Mouse (Mus musculus) limb, embryonic 14.5 days (tissue): ENCODE results near the gene Atg2a. TPM values are rescaled to one million over a fixed set of nuclear protein-coding genes. Genes with fewer than 3 reads are reported as not detected.
"Not testable (repeated sequence)": the region's sequence is repeated elsewhere in the genome, so short reads cannot be mapped to it uniquely, and the experiment has no call there.

Source experiments
- ATAC-seq: fragments of 200-750 bp; cut with Nextera tagmentation; 2 replicates; pipeline ENCODE4 v1.8.0; 2017; ENCODE audit warnings: low read depth, moderate number of reproducible peaks, moderate TSS enrichment; ENCODE audit not compliant: low FRiP score
- DNase-seq: peaks from one replicate; pipeline ENCODE4 v3.0.0-alpha.2; 2015; ENCODE audit warnings: low spot score
- H3K27ac ChIP-seq: fragments of 300-500 bp; sonication (generic); replicated peaks from 2 replicates; pipeline ENCODE4 v1.5.1; 2014; ENCODE audit warnings: low read depth, mild to moderate bottlenecking, low read length, moderate library complexity, mixed read lengths
- H3K27me3 ChIP-seq: fragments of 300-500 bp; sonication (generic); 2 replicates; pipeline ENCODE4 v1.6.1; 2014; ENCODE audit warnings: low read length, mixed read lengths; ENCODE audit not compliant: control insufficient read depth, insufficient read depth
- H3K36me3 ChIP-seq: fragments of 300-500 bp; sonication (generic); 2 replicates; pipeline ENCODE4 v1.6.1; 2014; ENCODE audit warnings: mild to moderate bottlenecking, low read length, moderate library complexity, mixed read lengths; ENCODE audit not compliant: control insufficient read depth, insufficient read depth
- H3K4me1 ChIP-seq: fragments of 300-500 bp; sonication (generic); 2 replicates; pipeline ENCODE4 v1.6.1; 2014; ENCODE audit warnings: antibody characterized with exemption, low read length, mixed read lengths; ENCODE audit not compliant: control insufficient read depth, insufficient read depth
- H3K4me2 ChIP-seq: fragments of 300-500 bp; sonication (generic); replicated peaks from 2 replicates; pipeline ENCODE4 v1.6.1; 2014; ENCODE audit warnings: low read depth, mild to moderate bottlenecking, low read length, moderate library complexity; ENCODE audit not compliant: severe bottlenecking
- H3K4me3 ChIP-seq: fragments of 300-500 bp; sonication (generic); replicated peaks from 2 replicates; pipeline ENCODE4 v1.5.1; 2014; ENCODE audit warnings: low read length
- H3K9ac ChIP-seq: fragments of 300-500 bp; sonication (generic); 2 replicates; pipeline ENCODE4 v1.6.1; 2014; ENCODE audit warnings: mild to moderate bottlenecking, low read depth, low read length, moderate library complexity; ENCODE audit not compliant: severe bottlenecking
- H3K9me3 ChIP-seq: fragments of 300-500 bp; sonication (generic); 2 replicates; pipeline ENCODE4 v1.6.1; 2016; ENCODE audit warnings: low read length; ENCODE audit not compliant: control insufficient read depth
- POLR2A ChIP-seq: fragments of 200-500 bp; IDR thresholded peaks from 2 replicates; pipeline ENCODE4 v1.8.0; 2012; ENCODE audit warnings: inconsistent platforms, mild to moderate bottlenecking, moderate library complexity, borderline replicate concordance; ENCODE audit not compliant: insufficient read depth, insufficient read length; ENCODE audit errors: extremely low read depth
- WGBS: fragments of 180-500 bp; shearing (Covaris S2); extraction: QIAGEN DNeasy Blood & Tissue Kit; methylation state at CpG from one replicate; pipeline ENCODE4 v1.1.7; 2014; 5-methylcytosine and 5-hydroxymethylcytosine counted together
- microRNA counts: library from miRNA; unstranded; fragments of <30 nt; microRNA quantifications from one replicate; lab custom pipeline; 2016
- microRNA-seq: library from miRNA; unstranded; fragments of <30 nt; microRNA quantifications from one replicate; pipeline ENCODE4, GENCODE M21; 2016
- polyA plus RNA-seq, 2 experiments: library from polyadenylated mRNA; depleted of rRNA in 1 of 2; stranded (reverse) in 1 of 2; unstranded in 1 of 2; fragments of >200 nt; fragmentation: Nextera tagmentation in 1 of 2; extraction: Ambion mirVana in 1 of 2; gene quantifications; 2 replicates each; pipeline versions ENCODE4 v1.2.1 to v1.2.3; 2012 to 2014

Gene Atg2a
- polyA plus RNA-seq, 2 experiments, result 10.6 to 18.3 TPM

DNA sequence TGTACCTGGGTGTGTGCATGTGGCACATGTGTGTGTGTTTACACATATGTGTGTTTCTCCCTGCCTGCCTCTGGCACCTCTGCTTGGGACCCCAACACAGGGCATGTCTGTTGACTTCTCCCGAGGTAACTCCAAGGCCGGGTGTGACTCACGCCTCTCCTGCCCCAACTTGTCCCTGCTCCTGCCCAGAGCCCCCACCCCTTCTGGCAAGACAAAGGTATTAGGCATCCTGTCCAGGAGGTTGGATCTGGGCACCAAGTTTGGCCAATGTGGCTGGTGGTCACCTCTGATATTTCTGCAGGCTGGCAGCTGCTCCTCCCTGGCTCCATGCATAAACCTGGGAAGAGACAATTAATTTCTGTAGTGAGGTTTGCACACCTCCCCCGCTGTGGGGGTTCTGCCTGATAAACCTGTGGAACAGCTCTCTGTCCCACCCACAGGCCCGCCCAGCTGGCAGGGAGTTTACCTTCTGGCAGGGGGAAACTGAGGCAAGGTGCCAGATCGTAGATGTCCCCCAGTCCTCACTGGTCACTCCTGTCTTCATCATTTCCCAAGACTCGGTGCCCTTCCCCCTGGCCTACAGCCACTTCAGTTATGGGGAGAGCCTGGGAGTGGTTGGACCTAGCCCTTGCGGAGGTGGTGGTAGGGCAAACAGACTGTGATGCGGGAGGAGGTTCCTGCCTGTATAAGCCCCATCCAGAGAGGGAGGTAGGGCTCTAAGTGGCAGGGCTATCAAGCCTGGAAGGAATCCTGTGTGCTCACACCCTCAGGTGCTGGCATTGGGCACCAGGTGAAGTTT lies 66.5 kb downstream of the Atg2a start:
- H3K27me3 ChIP-seq, result no peaks in the 10 kb centered on the region
- 77% methylated on average over 9 of the region's 9 CpGs for WGBS
- no peak overlapping the region for H3K27ac ChIP-seq
- H3K9me3 ChIP-seq, result no peaks in the 10 kb centered on the region
- no peak for TF ChIP-seq POLR2A
- ATAC-seq, result no peak
- DNase-seq, result no peak
- peak overlapping the region; percentile 56; the same call in 1 of the 2 replicates for H3K4me2 ChIP-seq
- no peak overlapping the region for H3K9ac ChIP-seq
- H3K4me1 ChIP-seq, result peaks cover 4% of the 10 kb centered on the region; the same call in 1 of the 2 replicates
- H3K36me3 ChIP-seq, result peaks cover 17% of the 10 kb centered on the region
- H3K4me3 ChIP-seq, result peak overlapping the region; percentile 61; the same call in 1 of the 2 replicates

- H3K4me3 ChIP-seq, result no peak overlapping the region
- WGBS, result 90% methylated on average over 5 of the region's 5 CpGs
Observed at GRCm38 (mm10) chr19:6310181-6310580, 68.7 kb downstream of the Atg2a start.

GRCm38 (mm10) chr19:6311783-6312182 lies 70.3 kb downstream of the Atg2a start:
- H3K27ac ChIP-seq, H3K4me2 ChIP-seq, H3K9ac ChIP-seq, DNase-seq, H3K4me1 ChIP-seq, H3K4me3 ChIP-seq, H3K27me3 ChIP-seq, H3K9me3 ChIP-seq, ATAC-seq: not testable (repeated sequence)
- 79% methylated on average over 3 of the region's 3 CpGs for WGBS
- H3K36me3 ChIP-seq, result peaks cover 51% of the 10 kb centered on the region

More at GRCm38 (mm10) chr19:6310181-6310580, 68.7 kb downstream of the Atg2a start:
- Histone ChIP-seq H3K27me3 (no peaks in the 10 kb centered on the region), H3K36me3 (peaks cover 37% of the 10 kb centered on the region), H3K9me3 (no peaks in the 10 kb centered on the region), H3K4me2 (no peak overlapping the region), H3K27ac (no peak overlapping the region), H3K4me1 (peaks cover 4% of the 10 kb centered on the region; the same call in 1 of the 2 replicates), H3K9ac (no peak overlapping the region)
- no peak for ATAC-seq
- DNase-seq, result no peak
- no peak for TF ChIP-seq POLR2A

MicroRNA genes within 50 kb of the gene (microRNA counts, 519-probe panel; counts per million panel counts)
- microRNA mmu-miR-192 (lab: Ali Mortazavi, UCI), result 2,006 counts per million, percentile 25 among the panel's probes with 10 or more counts

Small RNAs within 50 kb of the gene (microRNA-seq; reads per million reads assigned to microRNA genes)
- 80.3 reads per million, percentile 43 among the genes with 10 or more reads in this experiment for gene Mir192
- gene Mir194-2, result 71.9 reads per million, percentile 42 among the genes with 10 or more reads in this experiment

Other genes with a start within 250 kb of the Atg2a start
- gene Capn1, start 225.8 kb upstream of the Atg2a start, polyA plus RNA-seq (2012; rRNA removed), result 29.0 and 33.4 TPM in 2 replicates
- 18.0 and 19.7 TPM in 2 replicates for gene Capn1, start 225.8 kb upstream of the Atg2a start, polyA plus RNA-seq (2014; fragmentation: Nextera tagmentation; extraction: Ambion mirVana)
- gene Syvn1, start 195.1 kb upstream of the Atg2a start, polyA plus RNA-seq (2012; rRNA removed), result 49.2 and 63.9 TPM in 2 replicates
- 31.5 and 34.6 TPM in 2 replicates for gene Syvn1, start 195.1 kb upstream of the Atg2a start, polyA plus RNA-seq (2014; fragmentation: Nextera tagmentation; extraction: Ambion mirVana)
- 47.0 and 54.8 TPM in 2 replicates for gene Mrpl49, start 183.9 kb upstream of the Atg2a start, polyA plus RNA-seq (2012; rRNA removed)
- gene Mrpl49, start 183.9 kb upstream of the Atg2a start, polyA plus RNA-seq (2014; fragmentation: Nextera tagmentation; extraction: Ambion mirVana), result 75.3 and 75.5 TPM in 2 replicates
- gene Fau, start 183.8 kb upstream of the Atg2a start, polyA plus RNA-seq (2012; rRNA removed), result 1,573 and 1,838 TPM in 2 replicates
- gene Fau, start 183.8 kb upstream of the Atg2a start, polyA plus RNA-seq (2014; fragmentation: Nextera tagmentation; extraction: Ambion mirVana), result 948 and 968 TPM in 2 replicates
- gene Znhit2, start 180.5 kb upstream of the Atg2a start, polyA plus RNA-seq (2012; rRNA removed), result 32.0 and 41.5 TPM in 2 replicates
- gene Znhit2, start 180.5 kb upstream of the Atg2a start, polyA plus RNA-seq (2014; fragmentation: Nextera tagmentation; extraction: Ambion mirVana), result 36.5 and 37.0 TPM in 2 replicates
- gene Tm7sf2, start 173.3 kb upstream of the Atg2a start, polyA plus RNA-seq (2012; rRNA removed), result 43.8 and 59.6 TPM in 2 replicates
- 15.5 and 18.8 TPM in 2 replicates for gene Tm7sf2, start 173.3 kb upstream of the Atg2a start, polyA plus RNA-seq (2014; fragmentation: Nextera tagmentation; extraction: Ambion mirVana)
- 81.6 and 95.9 TPM in 2 replicates for gene Vps51, start 164.4 kb upstream of the Atg2a start, polyA plus RNA-seq (2012; rRNA removed)
- 51.9 and 60.5 TPM in 2 replicates for gene Vps51, start 164.4 kb upstream of the Atg2a start, polyA plus RNA-seq (2014; fragmentation: Nextera tagmentation; extraction: Ambion mirVana)
- 0.20 TPM in 1 of 2 replicates, not detected in the other for gene Tmem262, start 161.6 kb upstream of the Atg2a start, polyA plus RNA-seq (2012; rRNA removed)
- not detected in 2 replicates for gene Tmem262, start 161.6 kb upstream of the Atg2a start, polyA plus RNA-seq (2014; fragmentation: Nextera tagmentation; extraction: Ambion mirVana)
- gene Gm28374, start 159.4 kb upstream of the Atg2a start, polyA plus RNA-seq (2012; rRNA removed), result 1.1 and 1.3 TPM in 2 replicates
- gene Gm28374, start 159.4 kb upstream of the Atg2a start, polyA plus RNA-seq (2014; fragmentation: Nextera tagmentation; extraction: Ambion mirVana), result 1.1 and 1.3 TPM in 2 replicates
- 134 and 177 TPM in 2 replicates for gene Zfpl1, start 156.7 kb upstream of the Atg2a start, polyA plus RNA-seq (2012; rRNA removed)
- gene Zfpl1, start 156.7 kb upstream of the Atg2a start, polyA plus RNA-seq (2014; fragmentation: Nextera tagmentation; extraction: Ambion mirVana), result 85.4 and 91.0 TPM in 2 replicates
- 22.0 and 23.3 TPM in 2 replicates for gene Cdca5, start 156.7 kb upstream of the Atg2a start, polyA plus RNA-seq (2012; rRNA removed)
- 27.9 and 31.5 TPM in 2 replicates for gene Cdca5, start 156.7 kb upstream of the Atg2a start, polyA plus RNA-seq (2014; fragmentation: Nextera tagmentation; extraction: Ambion mirVana)
- 0.14 and 0.75 TPM in 2 replicates for gene AC131692.1, start 147.2 kb upstream of the Atg2a start, polyA plus RNA-seq (2012; rRNA removed)
- not detected in 2 replicates for gene AC131692.1, start 147.2 kb upstream of the Atg2a start, polyA plus RNA-seq (2014; fragmentation: Nextera tagmentation; extraction: Ambion mirVana)
- gene Naaladl1, start 135.9 kb upstream of the Atg2a start, polyA plus RNA-seq (2012; rRNA removed), result 2.5 and 3.0 TPM in 2 replicates
- gene Naaladl1, start 135.9 kb upstream of the Atg2a start, polyA plus RNA-seq (2014; fragmentation: Nextera tagmentation; extraction: Ambion mirVana), result 0.21 and 0.48 TPM in 2 replicates
- gene Sac3d1, start 123.0 kb upstream of the Atg2a start, polyA plus RNA-seq (2012; rRNA removed), result 45.6 and 57.9 TPM in 2 replicates
- gene Sac3d1, start 123.0 kb upstream of the Atg2a start, polyA plus RNA-seq (2014; fragmentation: Nextera tagmentation; extraction: Ambion mirVana), result 53.8 and 55.9 TPM in 2 replicates
- 36.4 and 48.9 TPM in 2 replicates for gene Snx15, start 113.4 kb upstream of the Atg2a start, polyA plus RNA-seq (2012; rRNA removed)
- 30.2 and 33.9 TPM in 2 replicates for gene Snx15, start 113.4 kb upstream of the Atg2a start, polyA plus RNA-seq (2014; fragmentation: Nextera tagmentation; extraction: Ambion mirVana)
- gene Batf2, start 100.7 kb upstream of the Atg2a start, polyA plus RNA-seq (2012; rRNA removed), result 0.10 and 0.22 TPM in 2 replicates
- gene Batf2, start 100.7 kb upstream of the Atg2a start, polyA plus RNA-seq (2014; fragmentation: Nextera tagmentation; extraction: Ambion mirVana), result 0.15 TPM in 1 of 2 replicates, not detected in the other
- gene Arl2, start 100.1 kb upstream of the Atg2a start, polyA plus RNA-seq (2012; rRNA removed), result 91.9 and 127 TPM in 2 replicates
- gene Arl2, start 100.1 kb upstream of the Atg2a start, polyA plus RNA-seq (2014; fragmentation: Nextera tagmentation; extraction: Ambion mirVana), result 76.0 and 77.5 TPM in 2 replicates
- gene Majin, start 57.3 kb upstream of the Atg2a start, polyA plus RNA-seq (2012; rRNA removed), result 0.05 and 0.09 TPM in 2 replicates
- not detected in 2 replicates for gene Majin, start 57.3 kb upstream of the Atg2a start, polyA plus RNA-seq (2014; fragmentation: Nextera tagmentation; extraction: Ambion mirVana)
- 1.5 and 2.7 TPM in 2 replicates for gene Gpha2, start 15.3 kb upstream of the Atg2a start, polyA plus RNA-seq (2012; rRNA removed)
- 1.2 and 2.3 TPM in 2 replicates for gene Gpha2, start 15.3 kb upstream of the Atg2a start, polyA plus RNA-seq (2014; fragmentation: Nextera tagmentation; extraction: Ambion mirVana)
- 45.0 and 48.1 TPM in 2 replicates for gene Ppp2r5b, start 5.8 kb upstream of the Atg2a start, polyA plus RNA-seq (2012; rRNA removed)
- gene Ppp2r5b, start 5.8 kb upstream of the Atg2a start, polyA plus RNA-seq (2014; fragmentation: Nextera tagmentation; extraction: Ambion mirVana), result 27.5 and 27.8 TPM in 2 replicates
- 160 and 232 TPM in 2 replicates for gene Ehd1, start 35.1 kb downstream of the Atg2a start, polyA plus RNA-seq (2012; rRNA removed)
- gene Ehd1, start 35.1 kb downstream of the Atg2a start, polyA plus RNA-seq (2014; fragmentation: Nextera tagmentation; extraction: Ambion mirVana), result 68.7 and 81.8 TPM in 2 replicates
- 15.2 and 17.0 TPM in 2 replicates for gene Cdc42bpg, start 64.8 kb downstream of the Atg2a start, polyA plus RNA-seq (2012; rRNA removed)
- gene Cdc42bpg, start 64.8 kb downstream of the Atg2a start, polyA plus RNA-seq (2014; fragmentation: Nextera tagmentation; extraction: Ambion mirVana), result 1.4 and 2.0 TPM in 2 replicates
- gene Men1, start 93.3 kb downstream of the Atg2a start, polyA plus RNA-seq (2012; rRNA removed), result 102 and 117 TPM in 2 replicates
- gene Men1, start 93.3 kb downstream of the Atg2a start, polyA plus RNA-seq (2014; fragmentation: Nextera tagmentation; extraction: Ambion mirVana), result 60.4 and 65.6 TPM in 2 replicates
- 90.4 and 122 TPM in 2 replicates for gene Map4k2, start 99.5 kb downstream of the Atg2a start, polyA plus RNA-seq (2012; rRNA removed)
- 8.8 and 10.5 TPM in 2 replicates for gene Map4k2, start 99.5 kb downstream of the Atg2a start, polyA plus RNA-seq (2014; fragmentation: Nextera tagmentation; extraction: Ambion mirVana)
- gene Sf1, start 122.0 kb downstream of the Atg2a start, polyA plus RNA-seq (2012; rRNA removed), result 252 and 276 TPM in 2 replicates
- 149 and 159 TPM in 2 replicates for gene Sf1, start 122.0 kb downstream of the Atg2a start, polyA plus RNA-seq (2014; fragmentation: Nextera tagmentation; extraction: Ambion mirVana)
- gene Pygm, start 142.7 kb downstream of the Atg2a start, polyA plus RNA-seq (2012; rRNA removed), result 20.5 and 23.9 TPM in 2 replicates
- 17.3 and 22.8 TPM in 2 replicates for gene Pygm, start 142.7 kb downstream of the Atg2a start, polyA plus RNA-seq (2014; fragmentation: Nextera tagmentation; extraction: Ambion mirVana)
- gene Rasgrp2, start 157.7 kb downstream of the Atg2a start, polyA plus RNA-seq (2012; rRNA removed), result 27.6 and 38.0 TPM in 2 replicates
- gene Rasgrp2, start 157.7 kb downstream of the Atg2a start, polyA plus RNA-seq (2014; fragmentation: Nextera tagmentation; extraction: Ambion mirVana), result 23.4 and 27.5 TPM in 2 replicates
- 3.6 and 6.1 TPM in 2 replicates for gene Nrxn2, start 177.1 kb downstream of the Atg2a start, polyA plus RNA-seq (2012; rRNA removed)
- gene Nrxn2, start 177.1 kb downstream of the Atg2a start, polyA plus RNA-seq (2014; fragmentation: Nextera tagmentation; extraction: Ambion mirVana), result 1.3 and 2.6 TPM in 2 replicates